Mouse (Mus musculus): ENCODE data around the gene Podxl2. TPM values are rescaled to one million over a fixed set of nuclear protein-coding genes. Genes with fewer than 3 reads are reported as not detected.
A peak's percentile ranks its signal among the peaks of the same experiment; 100 is the strongest.

Podxl2 gene
- polyA plus RNA-seq, 1 experiment from 2014 or later, result 72.3 TPM

DNA sequence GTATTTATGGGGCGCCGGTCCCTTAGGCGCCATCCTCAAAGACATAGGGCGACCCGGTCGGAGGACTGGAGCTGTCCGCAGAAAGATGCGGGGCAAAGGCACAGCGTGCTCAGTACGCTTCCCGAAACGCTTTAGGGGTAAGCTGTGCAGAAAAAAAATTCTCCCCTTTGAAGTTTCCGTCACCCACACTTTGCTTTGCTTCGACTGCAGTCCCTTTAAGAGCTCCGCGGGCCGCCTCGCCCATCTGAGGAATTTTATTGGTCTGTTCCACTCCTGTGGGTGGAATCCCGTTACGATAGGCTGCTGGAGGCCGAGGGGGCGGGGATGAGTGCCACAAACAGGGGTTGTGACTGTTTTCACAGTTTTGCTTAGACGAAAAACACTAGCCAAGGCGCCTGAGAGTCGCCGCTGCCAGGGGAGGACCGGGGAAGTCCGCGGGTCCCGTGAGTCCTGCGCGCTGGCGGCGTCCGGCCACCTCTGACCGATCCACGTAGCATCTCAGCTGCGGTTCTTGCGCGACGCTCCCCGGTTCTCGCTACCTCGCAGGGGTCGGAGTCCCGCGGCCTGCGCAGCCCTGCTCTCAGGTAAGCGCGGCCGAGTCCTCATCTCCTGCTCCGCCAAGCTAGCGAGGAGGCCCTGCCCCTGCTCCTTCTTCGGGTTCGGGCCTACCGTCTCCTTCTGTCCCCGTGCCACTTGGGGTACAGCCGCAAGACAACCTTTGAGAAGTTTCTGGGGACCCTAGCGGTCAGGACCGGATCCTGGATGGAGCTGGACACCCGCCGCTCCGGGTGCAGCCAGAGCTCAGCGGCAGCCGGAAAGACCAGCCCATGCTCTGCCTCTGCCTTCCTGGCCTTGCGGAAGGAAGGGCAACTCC is 27.3 kb upstream of the Podxl2 start, which contains the start of gene Tpra1:
Gene Tpra1, plus strand, starts transcription at position 305 of the 874 bp plus-strand sequence.
- Histone ChIP-seq H3K27me3 (replicated peaks) (no peaks in the 10 kb centered on the region), H3K4me1 (peaks cover 39% of the 10 kb centered on the region), H3K9ac (peak within 1 kb of the TSS; percentile 62), H3K4me2 (peak within 1 kb of the TSS; percentile 86), H3K4me3 (replicated peaks) (peak within 1 kb of the TSS; percentile 66), H3K9me3 (no peaks in the 10 kb centered on the region), H3K36me3 (no peaks in the 10 kb centered on the region), H3K27ac (peak within 1 kb of the TSS; percentile 94)
- ATAC-seq (ENCODE audit: insufficient read depth, low FRiP score, low read depth), result peak; percentile 86
- WGBS, result under 1% methylated on average over 66 of the region's 66 CpGs

GRCm38 (mm10) chr6:88901471-88901870 is 26.6 kb upstream of the Podxl2 start:
- WGBS, result under 1% methylated on average over 5 of the region's 5 CpGs
- H3K9ac ChIP-seq, result peak overlapping the region; percentile 62; the same call in 1 of the 2 replicates

GRCm38 (mm10) chr6:88899628-88900027 is 24.8 kb upstream of the Podxl2 start:
- no peaks in the 10 kb centered on the region for H3K27me3 ChIP-seq (replicated peaks)
- H3K9me3 ChIP-seq, result no peaks in the 10 kb centered on the region
- peaks cover 39% of the 10 kb centered on the region for H3K4me1 ChIP-seq
- WGBS, result 90% methylated on average over 2 of the region's 2 CpGs
- H3K36me3 ChIP-seq, result 0 out of 2 replicates have a peak, but pooled peaks cover 4% of the 10 kb centered on the region
- H3K9ac ChIP-seq, result no peak overlapping the region
- H3K4me2 ChIP-seq, result no peak overlapping the region
- no peak overlapping the region for H3K27ac ChIP-seq
- ATAC-seq (ENCODE audit: insufficient read depth, low FRiP score, low read depth), result no peak
- H3K4me3 ChIP-seq (replicated peaks), result no peak overlapping the region

More at GRCm38 (mm10) chr6:88901471-88901870, 26.6 kb upstream of the Podxl2 start:
- Histone ChIP-seq H3K27ac (peak overlapping the region; percentile 94), H3K27me3 (replicated peaks) (no peaks in the 10 kb centered on the region), H3K4me3 (replicated peaks) (peak overlapping the region; percentile 66), H3K4me2 (peak overlapping the region; percentile 86), H3K4me1 (peaks cover 43% of the 10 kb centered on the region), H3K9me3 (no peaks in the 10 kb centered on the region), H3K36me3 (no peaks in the 10 kb centered on the region)
- ATAC-seq (ENCODE audit: insufficient read depth, low FRiP score, low read depth), result no peak

DNA sequence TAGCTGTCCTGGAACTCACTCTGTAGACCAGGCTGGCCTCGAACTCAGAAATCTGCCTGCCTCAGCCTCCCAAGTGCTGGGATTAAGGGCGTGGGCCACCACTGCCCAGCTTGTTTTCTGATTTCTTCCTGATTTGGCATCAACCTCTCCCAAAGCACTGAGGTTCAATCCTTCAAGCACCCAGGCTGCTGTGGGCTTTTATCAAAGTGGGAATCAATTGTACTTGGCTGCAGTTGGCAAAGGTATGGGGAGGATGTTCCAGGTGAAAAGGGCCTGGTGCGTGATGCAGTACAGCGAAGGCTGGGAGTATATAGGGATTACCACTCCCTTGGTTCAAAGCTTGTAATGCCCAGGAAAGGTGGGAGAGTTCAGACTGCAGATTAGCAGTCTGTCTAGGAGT is 24.2 kb upstream of the Podxl2 start:
- 0 out of 2 replicates have a peak overlapping the region, but pooled peaks have one; percentile 22 for H3K27ac ChIP-seq
- 58% methylated on average over 4 of the region's 4 CpGs for WGBS
- 0 out of 2 replicates have a peak, but pooled peaks cover 4% of the 10 kb centered on the region for H3K36me3 ChIP-seq
- peaks cover 35% of the 10 kb centered on the region for H3K4me1 ChIP-seq
- no peak for ATAC-seq (ENCODE audit: insufficient read depth, low FRiP score, low read depth)
- peak overlapping the region; percentile 74 for H3K4me2 ChIP-seq
- H3K27me3 ChIP-seq (replicated peaks), result no peaks in the 10 kb centered on the region
- no peaks in the 10 kb centered on the region for H3K9me3 ChIP-seq
- H3K9ac ChIP-seq, result no peak overlapping the region
- peak overlapping the region; percentile 63; the same call in 1 of the 2 replicates for H3K4me3 ChIP-seq (replicated peaks)

- peak within 1 kb of the TSS; percentile 63 for H3K4me3 ChIP-seq (replicated peaks)
- peak within 1 kb of the TSS; percentile 62 for H3K27ac ChIP-seq
- no peaks in the 10 kb centered on the region for H3K27me3 ChIP-seq (replicated peaks)
- H3K4me1 ChIP-seq, result peaks cover 30% of the 10 kb centered on the region
- under 1% methylated on average over 33 of the region's 33 CpGs for WGBS
- ATAC-seq (ENCODE audit: insufficient read depth, low FRiP score, low read depth), result peak; percentile 80
- peak within 1 kb of the TSS; percentile 63 for H3K9ac ChIP-seq
- H3K9me3 ChIP-seq, result no peaks in the 10 kb centered on the region
- H3K36me3 ChIP-seq, result peaks cover 5% of the 10 kb centered on the region; the same call in 1 of the 2 replicates
- peak within 1 kb of the TSS; percentile 74 for H3K4me2 ChIP-seq
Measured at GRCm38 (mm10) chr6:88898534-88899048, 23.7 kb upstream of the Podxl2 start, which contains the start of gene Mcm2. Gene Mcm2, minus strand, starts transcription at chr6:88898780.

GRCm38 (mm10) chr6:88897246-88897645 is 22.4 kb upstream of the Podxl2 start:
- H3K9me3 ChIP-seq, result no peaks in the 10 kb centered on the region
- peak overlapping the region; percentile 63 for H3K4me3 ChIP-seq (replicated peaks)
- H3K4me2 ChIP-seq, result peak overlapping the region; percentile 74

GRCm38 (mm10) chr6:88895943-88896342 is 21.1 kb upstream of the Podxl2 start:
- no peak for ATAC-seq (ENCODE audit: insufficient read depth, low FRiP score, low read depth)
- Histone ChIP-seq H3K4me3 (replicated peaks) (no peak overlapping the region), H3K4me1 (peaks cover 14% of the 10 kb centered on the region), H3K36me3 (peaks cover 31% of the 10 kb centered on the region), H3K9ac (no peak overlapping the region), H3K4me2 (no peak overlapping the region), H3K27me3 (replicated peaks) (no peaks in the 10 kb centered on the region), H3K27ac (no peak overlapping the region), H3K9me3 (no peaks in the 10 kb centered on the region)
- 87% methylated on average over 6 of the region's 6 CpGs for WGBS

More at GRCm38 (mm10) chr6:88897246-88897645, 22.4 kb upstream of the Podxl2 start:
- H3K36me3 ChIP-seq, result peaks cover 18% of the 10 kb centered on the region
- WGBS, result 60% methylated on average over 7 of the region's 7 CpGs
- no peak for ATAC-seq (ENCODE audit: insufficient read depth, low FRiP score, low read depth)
- peaks cover 22% of the 10 kb centered on the region for H3K4me1 ChIP-seq
- H3K27ac ChIP-seq, result no peak overlapping the region
- H3K27me3 ChIP-seq (replicated peaks), result no peaks in the 10 kb centered on the region
- H3K9ac ChIP-seq, result no peak overlapping the region

DNA sequence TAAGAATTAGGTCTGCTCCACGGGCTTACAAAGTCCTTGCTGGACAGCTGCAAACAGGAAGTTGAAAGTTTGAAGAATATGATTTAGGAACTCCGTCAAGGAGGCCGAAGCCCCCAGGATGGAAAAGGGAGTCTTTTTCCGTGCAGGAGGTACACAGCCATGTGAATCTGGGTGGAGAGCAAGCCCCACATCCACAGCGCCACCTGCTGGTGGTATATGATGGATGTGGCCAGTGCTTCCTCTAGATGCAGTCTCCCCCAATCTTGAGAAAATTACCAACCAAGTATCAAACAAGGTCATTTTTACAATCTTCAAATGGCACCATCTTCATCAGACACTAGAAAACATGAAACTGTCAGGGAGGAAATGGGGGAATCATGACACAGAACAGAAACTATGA is 18.7 kb upstream of the Podxl2 start:
- no peaks in the 10 kb centered on the region for H3K27me3 ChIP-seq (replicated peaks)
- H3K27ac ChIP-seq, result no peak overlapping the region
- peaks cover 11% of the 10 kb centered on the region for H3K4me1 ChIP-seq
- no peak overlapping the region for H3K4me2 ChIP-seq
- 57% methylated on average over 5 of the region's 5 CpGs for WGBS
- no peak overlapping the region for H3K4me3 ChIP-seq (replicated peaks)
- H3K9ac ChIP-seq, result no peak overlapping the region
- H3K9me3 ChIP-seq, result no peaks in the 10 kb centered on the region
- no peak for ATAC-seq (ENCODE audit: insufficient read depth, low FRiP score, low read depth)
- H3K36me3 ChIP-seq, result peaks cover 55% of the 10 kb centered on the region

GRCm38 (mm10) chr6:88890832-88891231 is 16.0 kb upstream of the Podxl2 start:
- Histone ChIP-seq H3K9me3 (no peaks in the 10 kb centered on the region), H3K27ac (no peak overlapping the region), H3K4me2 (no peak overlapping the region), H3K4me1 (no peaks in the 10 kb centered on the region), H3K4me3 (replicated peaks) (no peak overlapping the region), H3K9ac (no peak overlapping the region), H3K36me3 (peaks cover 80% of the 10 kb centered on the region), H3K27me3 (replicated peaks) (no peaks in the 10 kb centered on the region)
- ATAC-seq (ENCODE audit: insufficient read depth, low FRiP score, low read depth), result no peak
- WGBS, result 88% methylated on average over 7 of the region's 7 CpGs

GRCm38 (mm10) chr6:88889410-88890042 is 14.7 kb upstream of the Podxl2 start:
- Histone ChIP-seq H3K9ac (no peak overlapping the region), H3K9me3 (no peaks in the 10 kb centered on the region), H3K4me2 (no peak overlapping the region), H3K27me3 (replicated peaks) (no peaks in the 10 kb centered on the region), H3K4me1 (no peaks in the 10 kb centered on the region), H3K36me3 (peaks cover 88% of the 10 kb centered on the region), H3K27ac (no peak overlapping the region), H3K4me3 (replicated peaks) (no peak overlapping the region)
- no peak for ATAC-seq (ENCODE audit: insufficient read depth, low FRiP score, low read depth)
- 87% methylated on average over 13 of the region's 13 CpGs for WGBS

GRCm38 (mm10) chr6:88886417-88886967 is 11.6 kb upstream of the Podxl2 start:
- Histone ChIP-seq H3K27me3 (replicated peaks) (no peaks in the 10 kb centered on the region), H3K4me3 (replicated peaks) (no peak overlapping the region), H3K27ac (no peak overlapping the region), H3K4me2 (no peak overlapping the region), H3K9ac (no peak overlapping the region), H3K4me1 (no peaks in the 10 kb centered on the region), H3K9me3 (no peaks in the 10 kb centered on the region), H3K36me3 (peaks cover 82% of the 10 kb centered on the region)
- ATAC-seq (ENCODE audit: insufficient read depth, low FRiP score, low read depth), result no peak
- WGBS, result 82% methylated on average over 2 of the region's 2 CpGs
